Mouse (Mus musculus): Measurements from ENCODE around the gene Sorcs2. TPM values are rescaled to one million over a fixed set of nuclear protein-coding genes. Genes with fewer than 3 reads are reported as not detected.
"Not testable (repeated sequence)": the region's sequence is repeated elsewhere in the genome, so short reads cannot be mapped to it uniquely, and the experiment has no call there.

Gene Sorcs2
- polyA plus RNA-seq, 1 experiment from 2014 or later, result 7.3 TPM

- no peaks in the 10 kb centered on the region for H3K9me3 ChIP-seq
- H3K27ac ChIP-seq (replicated peaks), result no peak overlapping the region
- no peak overlapping the region for H3K4me3 ChIP-seq
- no peak for ATAC-seq (replicated peaks)
- H3K4me2 ChIP-seq (replicated peaks), result no peak overlapping the region
- H3K36me3 ChIP-seq, result no peaks in the 10 kb centered on the region
- H3K27me3 ChIP-seq, result no peaks in the 10 kb centered on the region
- H3K4me1 ChIP-seq, result no peaks in the 10 kb centered on the region
- H3K9ac ChIP-seq (replicated peaks), result no peak overlapping the region
- 75% methylated on average over 3 of the region's 3 CpGs for WGBS
Measured at GRCm38 (mm10) chr5:36419861-36420260, 21.9 kb upstream of the Sorcs2 start.

GRCm38 (mm10) chr5:36414712-36415331 lies 16.9 kb upstream of the Sorcs2 start:
- Histone ChIP-seq H3K36me3 (no peaks in the 10 kb centered on the region), H3K27ac (replicated peaks) (no peak overlapping the region), H3K4me1 (no peaks in the 10 kb centered on the region), H3K9me3 (no peaks in the 10 kb centered on the region), H3K4me3 (no peak overlapping the region), H3K4me2 (replicated peaks) (no peak overlapping the region), H3K27me3 (no peaks in the 10 kb centered on the region), H3K9ac (replicated peaks) (no peak overlapping the region)
- ATAC-seq (replicated peaks), result no peak
- 81% methylated on average over 6 of the region's 6 CpGs for WGBS

DNA sequence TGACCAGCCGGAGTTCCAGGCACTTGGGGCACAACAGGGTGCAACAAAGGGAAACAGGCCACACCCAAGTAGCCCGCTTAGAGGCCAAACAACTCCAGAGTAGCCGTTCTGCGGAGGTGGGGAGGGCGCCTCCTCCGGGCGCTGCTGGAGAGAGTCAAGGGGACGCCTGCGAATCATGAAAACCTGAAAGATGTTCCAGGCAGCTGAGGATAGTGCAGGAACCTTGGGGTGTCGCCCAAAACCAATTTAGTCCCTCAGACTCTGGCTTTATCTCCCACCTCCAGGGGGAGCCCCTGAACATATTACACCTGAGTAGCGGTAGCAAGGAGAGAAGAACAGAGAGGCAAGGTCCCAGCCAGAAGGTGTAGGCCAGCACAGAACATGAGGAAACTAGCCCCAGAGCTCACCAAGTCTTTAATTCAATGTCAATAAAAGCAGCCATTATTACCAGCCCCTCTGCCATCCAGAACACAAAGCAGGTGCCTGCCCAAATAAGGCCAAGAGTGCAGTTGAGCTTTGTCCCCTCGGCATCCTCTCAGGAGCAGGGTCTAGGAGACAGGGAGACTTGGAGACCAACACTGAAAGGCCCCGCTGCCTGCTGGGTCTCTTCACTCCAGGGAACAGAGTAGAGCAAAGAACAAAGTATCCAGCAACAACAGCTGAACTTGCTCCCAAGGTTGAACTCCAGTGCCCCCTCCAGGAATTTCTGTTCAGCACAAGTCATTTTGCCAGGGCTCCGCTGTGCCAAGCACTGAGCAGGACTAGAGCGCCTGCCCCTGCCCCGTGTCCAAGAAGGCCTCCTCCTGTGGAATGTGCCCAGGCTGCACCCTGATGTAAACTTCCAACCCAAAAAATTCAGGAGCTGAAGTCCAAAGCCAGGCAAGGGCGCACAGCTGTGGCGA lies 775 bp upstream of the Sorcs2 start:
- H3K27me3 ChIP-seq, result no peaks in the 10 kb centered on the region; the same call in 1 of the 2 replicates
- peaks cover 34% of the 10 kb centered on the region for H3K4me1 ChIP-seq

DNA sequence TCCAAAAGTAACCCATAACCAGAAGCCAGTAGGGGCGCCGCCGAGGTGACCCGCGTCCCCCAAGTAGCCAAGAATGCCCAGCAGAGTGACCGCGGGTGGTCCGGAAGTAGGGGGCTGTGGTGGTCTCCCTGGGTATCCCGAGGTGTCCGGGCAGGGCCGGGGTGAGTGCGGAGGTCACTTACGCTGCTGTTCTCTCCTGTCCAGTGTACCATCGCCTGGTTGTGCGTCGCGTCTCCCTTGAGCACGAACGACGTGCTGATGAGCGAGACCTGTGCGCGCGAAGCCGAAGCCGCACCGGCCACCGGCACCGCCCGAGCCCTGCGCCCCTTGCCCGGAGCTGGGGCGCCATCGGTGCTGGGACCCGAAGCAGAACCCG lies 567 bp downstream of the Sorcs2 start:
- H3K4me3 ChIP-seq, result peak overlapping the region; percentile 80
- 0% methylated on average over 36 of the region's 36 CpGs for WGBS
- H3K9ac ChIP-seq (replicated peaks), result peak overlapping the region; percentile 89
- H3K4me1 ChIP-seq, result peaks cover 34% of the 10 kb centered on the region
- no peak overlapping the region for H3K27ac ChIP-seq (replicated peaks)
- no peaks in the 10 kb centered on the region for H3K36me3 ChIP-seq
- no peaks in the 10 kb centered on the region; the same call in 1 of the 2 replicates for H3K27me3 ChIP-seq
- H3K9me3 ChIP-seq, result no peaks in the 10 kb centered on the region
- peak overlapping the region; percentile 100 for H3K4me2 ChIP-seq (replicated peaks)
- ATAC-seq (replicated peaks), result peak; percentile 45; the same call in 1 of the 2 replicates

More for the DNA sequence above, 775 bp upstream of the Sorcs2 start:
- Histone ChIP-seq H3K27ac (replicated peaks) (no peak overlapping the region), H3K4me2 (replicated peaks) (no peak overlapping the region), H3K4me3 (no peak overlapping the region), H3K9ac (replicated peaks) (no peak overlapping the region), H3K9me3 (no peaks in the 10 kb centered on the region), H3K36me3 (no peaks in the 10 kb centered on the region)
- ATAC-seq (replicated peaks), result no peak
- 8% methylated on average over 18 of the region's 18 CpGs for WGBS

- Histone ChIP-seq H3K9me3 (no peaks in the 10 kb centered on the region), H3K27me3 (no peaks in the 10 kb centered on the region; the same call in 1 of the 2 replicates), H3K4me3 (peak overlapping the region; percentile 80), H3K9ac (replicated peaks) (peak overlapping the region; percentile 89), H3K27ac (replicated peaks) (no peak overlapping the region), H3K4me2 (replicated peaks) (peak overlapping the region; percentile 100), H3K36me3 (no peaks in the 10 kb centered on the region), H3K4me1 (peaks cover 34% of the 10 kb centered on the region)
- 5% methylated on average over 18 of the region's 18 CpGs for WGBS
- ATAC-seq (replicated peaks), result no peak; the same call in 1 of the 2 replicates
Measured at GRCm38 (mm10) chr5:36396491-36397383, 1.2 kb downstream of the Sorcs2 start.

DNA sequence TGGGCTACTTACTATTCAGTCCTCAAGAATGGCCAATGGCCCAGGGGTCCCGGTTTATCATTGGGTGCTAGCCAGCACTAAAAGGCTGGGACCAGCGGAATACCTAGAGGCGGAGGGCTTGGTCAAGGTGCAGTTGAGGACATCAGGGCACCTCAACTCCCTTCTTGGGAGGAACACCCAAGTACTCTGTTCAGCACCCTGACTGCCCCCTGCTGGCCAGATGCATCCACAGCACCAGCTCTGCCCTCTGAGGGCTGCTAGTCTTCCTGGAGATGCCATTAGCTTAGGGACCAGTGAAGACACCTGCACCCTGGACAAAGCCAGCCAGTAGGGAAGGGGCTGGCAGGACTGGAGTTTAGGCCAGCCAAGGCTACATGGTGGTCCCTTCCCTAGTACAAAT lies 1.9 kb downstream of the Sorcs2 start:
- Histone ChIP-seq H3K9me3 (no peaks in the 10 kb centered on the region), H3K4me3 (peak overlapping the region; percentile 80; the same call in 1 of the 2 replicates), H3K27me3 (no peaks in the 10 kb centered on the region; the same call in 1 of the 2 replicates), H3K36me3 (no peaks in the 10 kb centered on the region), H3K4me1 (peaks cover 34% of the 10 kb centered on the region), H3K27ac (replicated peaks) (no peak overlapping the region), H3K9ac (replicated peaks) (no peak overlapping the region), H3K4me2 (replicated peaks) (peak overlapping the region; percentile 100)
- WGBS, result 66% methylated on average over 3 of the region's 3 CpGs
- ATAC-seq (replicated peaks), result no peak

DNA sequence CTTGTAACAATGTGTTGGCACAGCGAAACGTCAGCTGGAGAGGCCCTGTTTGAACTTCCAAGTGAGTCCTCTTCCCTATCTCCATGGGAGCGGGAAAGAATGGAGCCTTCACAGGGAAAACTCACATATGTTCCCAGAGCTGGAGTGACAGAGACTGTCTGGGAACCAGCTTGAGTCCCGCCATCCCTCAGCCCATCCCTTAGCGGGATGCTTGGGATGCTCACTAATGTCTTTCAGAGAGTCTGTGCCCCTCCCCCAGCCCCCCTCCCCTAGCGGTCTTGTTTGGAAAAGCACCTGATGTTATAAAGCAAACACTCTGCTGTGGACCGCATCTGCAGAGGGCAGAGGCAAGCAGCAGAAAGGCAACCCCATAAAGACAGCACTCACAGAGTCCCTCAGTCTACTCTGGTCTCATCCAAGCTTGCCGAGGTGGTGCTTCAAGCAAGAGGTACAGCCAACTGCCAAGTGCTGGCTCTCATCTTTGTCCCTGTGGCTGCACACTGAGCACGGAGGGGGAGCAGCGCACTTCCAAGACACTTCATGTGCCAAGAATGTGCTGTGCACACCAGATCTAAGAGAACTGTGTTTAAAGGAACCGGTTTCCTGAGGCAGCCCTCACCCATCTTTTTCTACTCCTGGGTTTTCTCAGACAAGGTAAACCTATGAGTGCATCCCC lies 3.0 kb downstream of the Sorcs2 start:
- H3K4me2 ChIP-seq (replicated peaks), result 0 out of 2 replicates have a peak overlapping the region, but pooled peaks have one; percentile 5
- WGBS, result 42% methylated on average over 11 of the region's 11 CpGs
- peaks cover 36% of the 10 kb centered on the region for H3K4me1 ChIP-seq
- no peak overlapping the region for H3K4me3 ChIP-seq
- no peaks in the 10 kb centered on the region; the same call in 1 of the 2 replicates for H3K27me3 ChIP-seq
- H3K9ac ChIP-seq (replicated peaks), result no peak overlapping the region
- no peak for ATAC-seq (replicated peaks)
- no peaks in the 10 kb centered on the region for H3K36me3 ChIP-seq
- H3K9me3 ChIP-seq, result no peaks in the 10 kb centered on the region
- no peak overlapping the region for H3K27ac ChIP-seq (replicated peaks)

- Histone ChIP-seq H3K4me3 (no peak overlapping the region), H3K36me3 (no peaks in the 10 kb centered on the region), H3K9me3 (no peaks in the 10 kb centered on the region), H3K9ac (replicated peaks) (no peak overlapping the region), H3K27me3 (no peaks in the 10 kb centered on the region), H3K27ac (replicated peaks) (no peak overlapping the region), H3K4me1 (peaks cover 18% of the 10 kb centered on the region; the same call in 1 of the 2 replicates), H3K4me2 (replicated peaks) (no peak overlapping the region)
- 79% methylated on average over 4 of the region's 4 CpGs for WGBS
- ATAC-seq (replicated peaks), result no peak
Measured at GRCm38 (mm10) chr5:36391751-36392150, 6.2 kb downstream of the Sorcs2 start.

- H3K4me1 ChIP-seq, result peaks cover 13% of the 10 kb centered on the region; the same call in 1 of the 2 replicates
- H3K27ac ChIP-seq (replicated peaks); H3K9ac ChIP-seq (replicated peaks); ATAC-seq (replicated peaks); H3K4me2 ChIP-seq (replicated peaks); H3K9me3 ChIP-seq; H3K27me3 ChIP-seq; H3K36me3 ChIP-seq; H3K4me3 ChIP-seq: not testable (repeated sequence)
Measured at GRCm38 (mm10) chr5:36390591-36390927, 7.4 kb downstream of the Sorcs2 start.

- H3K9ac ChIP-seq (replicated peaks), result no peak overlapping the region
- ATAC-seq (replicated peaks), result no peak
- no peaks in the 10 kb centered on the region for H3K9me3 ChIP-seq
- no peak overlapping the region for H3K4me3 ChIP-seq
- no peaks in the 10 kb centered on the region for H3K36me3 ChIP-seq
- peaks cover 9% of the 10 kb centered on the region; the same call in 1 of the 2 replicates for H3K4me1 ChIP-seq
- no peak overlapping the region for H3K4me2 ChIP-seq (replicated peaks)
- no peak overlapping the region for H3K27ac ChIP-seq (replicated peaks)
- H3K27me3 ChIP-seq, result no peaks in the 10 kb centered on the region
- WGBS, result 75% methylated on average over 9 of the region's 9 CpGs
Measured at GRCm38 (mm10) chr5:36389731-36390590, 8.0 kb downstream of the Sorcs2 start.

GRCm38 (mm10) chr5:36385062-36385461 lies 12.9 kb downstream of the Sorcs2 start:
- H3K9ac ChIP-seq (replicated peaks), result no peak overlapping the region
- H3K27ac ChIP-seq (replicated peaks), result no peak overlapping the region
- H3K27me3 ChIP-seq, result no peaks in the 10 kb centered on the region
- H3K9me3 ChIP-seq, result no peaks in the 10 kb centered on the region
- no peak overlapping the region for H3K4me3 ChIP-seq
- WGBS, result 41% methylated on average over 5 of the region's 5 CpGs
- H3K36me3 ChIP-seq, result no peaks in the 10 kb centered on the region
- ATAC-seq (replicated peaks), result no peak
- H3K4me1 ChIP-seq, result no peaks in the 10 kb centered on the region
- no peak overlapping the region for H3K4me2 ChIP-seq (replicated peaks)
